Mouse (Mus musculus): ENCODE measurements around the gene 4930558K02Rik.

Gene 4930558K02Rik

GRCm38 (mm10) chr1:161942082-161942481 is 37.4 kb downstream of the 4930558K02Rik start:
- no peak for DNase-seq

GRCm38 (mm10) chr1:161932286-161932685 is 47.1 kb downstream of the 4930558K02Rik start:
- DNase-seq, result no peak

DNA sequence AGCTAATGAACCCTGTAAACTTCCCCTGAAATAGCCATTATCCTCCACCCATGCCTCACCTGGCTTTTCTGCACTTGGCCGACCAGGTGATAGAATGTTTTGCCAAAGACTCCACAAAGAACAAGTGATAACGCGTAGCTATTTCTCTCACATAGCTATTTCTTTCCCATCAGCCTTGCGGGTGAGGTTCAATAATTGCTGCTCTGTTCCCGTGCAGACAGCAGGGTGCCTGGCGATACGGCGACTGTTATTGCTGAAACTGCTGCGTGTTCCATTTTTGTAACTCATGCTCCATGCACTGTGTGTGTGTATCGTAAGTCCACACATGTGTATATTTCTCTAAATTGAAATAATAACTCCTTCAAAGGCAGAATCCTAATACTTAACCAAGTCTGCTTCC is 47.6 kb downstream of the 4930558K02Rik start:
- DNase-seq, result no peak

DNA sequence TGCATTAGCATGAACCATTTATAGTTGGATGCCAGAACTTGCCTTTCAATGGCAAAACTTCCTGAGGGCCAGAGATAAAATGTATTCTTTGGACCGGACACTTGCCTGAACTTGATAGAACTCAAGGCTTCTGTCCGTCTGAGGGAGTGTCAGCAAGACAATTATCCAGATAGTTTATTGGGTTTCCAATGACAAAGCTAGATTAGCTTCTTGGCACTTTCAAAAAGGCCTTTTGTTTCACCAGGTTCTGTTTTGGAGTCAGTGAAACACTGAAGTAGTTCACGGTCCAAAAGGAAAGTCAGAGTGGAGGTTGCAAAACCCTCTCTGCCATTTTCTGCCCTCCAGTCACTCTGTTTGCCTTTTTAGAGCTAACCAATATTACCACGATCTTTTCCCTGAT is 48.1 kb downstream of the 4930558K02Rik start:
- DNase-seq, result no peak

GRCm38 (mm10) chr1:161927976-161928375 is 51.5 kb downstream of the 4930558K02Rik start:
- DNase-seq, result no peak

DNA sequence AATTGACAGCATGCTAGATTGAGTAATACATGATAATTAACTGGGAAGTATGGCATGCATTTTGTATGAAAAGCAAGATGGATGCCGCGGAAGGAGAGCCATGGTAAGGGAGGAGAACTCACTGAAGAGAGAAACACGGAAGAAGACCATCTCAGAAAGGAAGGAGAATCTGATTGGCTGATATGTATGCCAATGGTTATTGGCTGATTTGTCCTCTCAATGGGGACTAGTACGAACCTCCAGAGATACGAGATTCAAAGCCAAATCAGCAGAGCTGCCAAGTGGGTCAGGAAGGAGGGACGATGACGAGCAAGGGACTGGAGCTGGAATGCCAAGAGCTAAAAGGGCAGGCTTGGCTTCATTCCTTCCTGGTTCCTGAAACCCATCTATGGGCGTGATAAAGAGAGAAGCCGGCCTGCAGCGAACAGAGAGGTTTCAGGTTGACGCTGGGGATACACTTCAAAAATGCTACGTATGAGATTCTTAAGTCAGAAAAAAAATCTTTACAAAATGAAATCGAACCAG is 54.1 kb downstream of the 4930558K02Rik start:
- no peak for DNase-seq

- DNase-seq, result no peak
Observed at GRCm38 (mm10) chr1:161924321-161924720, 55.1 kb downstream of the 4930558K02Rik start.

GRCm38 (mm10) chr1:161921928-161922327 is 57.5 kb downstream of the 4930558K02Rik start:
- DNase-seq, result no peak

GRCm38 (mm10) chr1:161920475-161921454 is 58.7 kb downstream of the 4930558K02Rik start:
- no peak for DNase-seq

DNA sequence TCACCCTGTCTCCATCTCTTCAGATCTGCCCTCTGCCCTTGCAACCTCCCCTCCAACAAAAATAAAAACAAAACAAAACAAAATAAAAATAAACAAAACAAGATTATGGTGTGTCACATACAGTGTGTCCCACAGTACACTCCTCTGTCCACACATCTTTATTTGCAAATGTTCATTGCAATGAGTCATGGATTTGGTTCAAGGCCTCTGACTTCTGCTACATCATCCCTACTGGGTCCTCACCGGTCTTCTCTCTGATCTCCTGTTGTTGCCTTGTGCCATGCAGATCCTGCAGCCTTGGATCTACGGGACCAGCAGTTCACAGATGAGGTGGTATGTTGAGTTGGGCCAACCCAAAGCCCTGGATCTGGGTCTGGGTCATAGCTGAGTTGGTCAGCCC is 59.8 kb downstream of the 4930558K02Rik start:
- DNase-seq, result no peak

GRCm38 (mm10) chr1:161918682-161919372 is 60.6 kb downstream of the 4930558K02Rik start:
- DNase-seq, result no peak

DNA sequence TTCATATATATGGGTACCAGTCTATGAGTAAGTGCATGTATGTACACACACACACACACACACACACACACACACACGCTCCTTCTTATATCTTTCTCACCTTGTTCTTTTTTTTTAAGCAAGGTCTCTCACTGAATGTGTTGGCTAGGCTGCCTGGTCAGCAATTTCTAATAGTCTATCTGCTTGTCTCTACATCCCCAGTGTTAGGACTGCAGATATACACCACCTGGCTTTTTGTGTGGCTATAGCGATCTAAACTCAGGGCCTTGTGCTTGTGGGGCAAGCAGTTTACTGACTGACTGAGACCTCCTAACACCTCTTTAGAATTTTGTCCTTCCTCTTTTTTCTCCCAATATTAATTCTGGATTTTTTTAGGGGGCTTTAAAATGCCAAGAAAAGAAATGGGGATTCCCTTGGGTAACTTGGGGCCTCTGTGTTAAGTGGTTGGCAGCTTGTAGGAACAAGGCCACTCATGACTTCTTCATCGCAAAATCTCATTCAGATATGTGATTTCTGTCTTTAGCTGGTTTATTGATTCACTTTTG is 61.4 kb downstream of the 4930558K02Rik start:
- no peak for DNase-seq

DNA sequence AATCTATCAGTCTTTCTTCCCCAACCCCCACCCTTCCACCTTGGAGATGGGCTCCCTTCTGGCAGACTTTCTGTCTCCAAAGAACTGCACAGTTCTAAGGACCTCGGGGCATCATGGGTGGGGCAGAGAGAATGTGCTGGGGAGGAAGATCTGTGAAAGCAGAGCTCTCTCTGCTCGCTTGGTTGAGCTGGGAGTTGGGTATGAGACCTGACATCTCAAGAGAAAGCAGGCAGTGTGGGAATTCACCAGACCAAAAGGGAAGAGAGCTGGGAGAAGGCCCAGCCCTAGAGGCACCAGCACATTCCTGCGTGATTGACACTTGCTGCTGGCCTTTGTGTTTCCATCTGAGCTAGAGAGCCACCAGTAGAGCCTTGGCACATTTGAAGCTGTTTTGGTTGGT is 63.4 kb downstream of the 4930558K02Rik start:
- no peak for DNase-seq

- no peak for DNase-seq
Observed at GRCm38 (mm10) chr1:161913648-161913984, 65.8 kb downstream of the 4930558K02Rik start.

- no peak for DNase-seq
Observed at GRCm38 (mm10) chr1:161912940-161913647, 66.3 kb downstream of the 4930558K02Rik start.

DNA sequence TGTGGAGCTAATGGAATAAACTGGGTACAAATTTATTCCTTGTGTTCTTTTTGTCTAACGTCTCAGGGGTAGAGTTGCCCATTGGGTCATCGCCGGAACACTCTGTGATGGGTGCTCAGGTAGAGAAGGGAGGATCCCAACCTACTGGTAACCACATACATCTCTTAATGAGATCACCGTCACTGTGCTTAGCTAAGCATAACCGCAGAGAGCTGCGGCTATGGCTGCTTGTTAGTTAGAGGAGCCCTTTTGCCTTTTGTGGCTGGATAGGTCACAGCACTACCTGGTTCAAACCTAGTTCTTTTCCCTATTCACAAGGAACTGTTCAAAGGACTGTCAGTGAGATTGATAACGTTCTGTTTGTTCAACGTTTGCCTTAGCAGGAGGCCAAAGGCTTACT is 70.4 kb downstream of the 4930558K02Rik start:
- DNase-seq, result no peak

DNA sequence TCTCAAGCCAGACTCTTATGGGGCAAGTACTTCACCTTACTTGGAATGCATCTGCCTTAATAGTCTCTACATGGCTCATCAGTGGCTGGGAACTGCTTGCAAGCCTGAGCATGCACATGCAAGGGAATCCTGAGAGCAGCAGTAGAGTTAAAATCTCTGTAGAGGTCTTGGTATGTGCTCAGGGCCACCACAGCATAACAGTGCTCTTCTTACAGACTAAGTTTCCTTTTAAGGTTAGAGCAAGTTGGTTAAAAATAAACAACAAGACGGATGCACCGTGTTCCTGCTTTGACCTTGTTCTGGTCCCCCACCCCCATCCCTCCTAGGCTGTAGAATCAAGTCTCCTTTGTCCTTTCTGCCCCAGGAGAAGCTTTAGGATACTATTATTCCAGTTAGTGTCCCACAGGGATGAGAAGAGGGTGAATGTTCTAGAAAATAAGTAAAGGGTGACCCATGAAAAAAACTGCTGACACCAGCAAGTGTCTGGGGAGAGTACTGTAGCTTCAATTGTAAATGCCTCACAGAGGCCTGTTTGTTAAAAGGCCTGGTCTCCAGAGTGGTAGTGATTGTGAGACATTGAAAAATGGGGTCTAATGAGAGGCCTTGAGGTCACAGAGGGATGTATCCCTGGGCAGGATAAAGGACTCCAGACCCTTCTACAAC is 71.5 kb downstream of the 4930558K02Rik start:
- no peak for DNase-seq

GRCm38 (mm10) chr1:161907111-161907510 is 72.3 kb downstream of the 4930558K02Rik start:
- DNase-seq, result no peak

GRCm38 (mm10) chr1:161902692-161903452 is 76.6 kb downstream of the 4930558K02Rik start:
- DNase-seq, result no peak

- no peak for DNase-seq
Observed at GRCm38 (mm10) chr1:161900129-161900528, 79.3 kb downstream of the 4930558K02Rik start.

DNA sequence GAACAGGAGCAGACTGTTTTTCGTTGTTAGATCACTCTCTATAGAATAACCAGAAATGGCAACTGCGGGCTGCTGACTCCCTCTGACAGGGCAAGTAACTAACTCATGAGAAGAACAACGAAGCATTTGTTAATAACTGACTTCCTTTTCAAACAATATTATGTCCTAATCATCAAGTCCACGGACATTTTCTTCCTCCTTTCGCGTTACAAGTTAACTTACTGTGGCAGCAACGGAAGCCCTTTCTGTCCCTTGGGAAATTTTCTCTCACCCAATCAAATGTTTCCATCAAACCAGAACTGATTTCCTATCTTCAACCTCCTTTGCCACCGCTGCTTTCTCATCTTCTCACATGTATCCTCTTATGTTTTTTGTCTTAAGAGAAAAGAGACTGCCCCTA is 82.2 kb downstream of the 4930558K02Rik start:
- DNase-seq, result no peak
